Mouse (Mus musculus) ovary, postnatal 10 days (tissue): ENCODE measurements around the gene Vwa2.

Source experiments
- DNase-seq: peaks from one replicate; pipeline ENCODE4 v3.0.0; 2022; ENCODE audit warnings: low spot score

Vwa2 gene

GRCm38 (mm10) chr19:56949868-56950267 lies 75.8 kb downstream of the Vwa2 start:
- DNase-seq: no peak

DNA sequence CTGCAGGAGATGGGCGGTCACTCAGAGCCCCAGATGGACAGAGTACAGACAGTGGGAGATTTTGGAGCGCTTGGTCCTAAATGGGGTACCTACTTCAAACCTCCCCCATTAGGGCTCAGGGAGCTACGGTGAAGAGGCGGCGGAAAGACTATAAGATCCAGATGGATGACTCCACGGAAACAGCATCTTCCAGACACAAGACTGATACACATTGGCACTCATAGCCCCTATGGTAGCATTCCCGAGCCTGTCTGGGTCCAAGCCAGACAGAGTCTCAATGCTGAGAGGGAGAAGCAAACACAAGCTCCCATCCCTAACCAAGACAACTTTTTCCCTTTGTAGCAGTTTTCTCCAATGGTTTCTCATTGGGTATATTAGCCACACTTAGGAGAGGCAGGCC lies 76.8 kb downstream of the Vwa2 start:
- no peak for DNase-seq

DNA sequence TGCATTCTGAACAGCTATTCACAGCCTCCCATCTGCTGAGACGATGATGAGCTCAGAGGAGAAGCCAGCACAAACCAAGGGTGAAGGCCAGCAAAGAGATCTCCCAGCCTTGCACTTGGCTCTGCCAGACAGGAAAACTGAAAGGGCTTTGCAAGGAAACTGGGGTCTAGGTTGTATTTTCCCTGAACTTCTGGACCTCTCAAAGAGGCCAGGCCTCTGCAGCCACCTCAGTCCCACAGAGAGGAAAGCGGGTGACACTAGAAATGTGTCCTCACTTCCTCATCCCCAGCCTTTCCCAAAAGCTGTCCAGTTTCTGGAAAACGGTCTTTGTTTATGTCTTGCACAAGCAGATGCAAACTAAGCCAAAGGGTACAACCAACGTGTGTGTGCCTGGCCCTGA lies 79.8 kb downstream of the Vwa2 start:
- DNase-seq: no peak

- no peak for DNase-seq
Observed at GRCm38 (mm10) chr19:56954857-56955256, 80.8 kb downstream of the Vwa2 start.

GRCm38 (mm10) chr19:56955568-56956513 lies 81.8 kb downstream of the Vwa2 start:
- DNase-seq: no peak

DNA sequence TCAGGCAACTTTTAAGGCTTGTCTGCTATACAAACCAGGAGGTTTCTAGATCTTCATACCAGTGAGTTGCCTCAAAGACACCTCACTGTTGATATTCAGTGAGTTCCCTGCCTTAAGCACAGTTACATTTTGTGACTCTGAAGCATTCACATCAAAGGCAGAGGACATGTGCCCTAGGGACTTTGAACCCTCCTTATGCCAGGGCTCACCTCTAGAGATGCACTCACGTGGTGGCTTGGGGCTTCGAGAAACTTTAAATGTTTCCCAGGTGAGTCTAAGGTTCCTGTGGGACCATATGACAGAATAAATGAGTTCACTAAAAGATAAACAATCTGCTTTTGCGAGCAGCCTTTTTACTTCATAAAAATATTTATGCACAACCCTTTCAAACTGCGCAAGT lies 84.0 kb downstream of the Vwa2 start:
- DNase-seq: no peak

- no peak for DNase-seq
Observed at GRCm38 (mm10) chr19:56958582-56959021, 84.6 kb downstream of the Vwa2 start.

- no peak for DNase-seq
Observed at GRCm38 (mm10) chr19:56959057-56959456, 85.0 kb downstream of the Vwa2 start.

- DNase-seq: no peak
Observed at GRCm38 (mm10) chr19:56959601-56960000, 85.6 kb downstream of the Vwa2 start.
